Mouse (Mus musculus): ENCODE data around the gene Dtnbp1.

Dtnbp1 gene

GRCm38 (mm10) chr13:44952393-44953086 is 49.4 kb downstream of the Dtnbp1 start:
- DNase-seq (ENCODE audit: low read depth in 1 of 2, low spot score in 2 of 2): no peak

- no peak for DNase-seq (ENCODE audit: low read depth in 1 of 2, low spot score in 2 of 2)
Measured at GRCm38 (mm10) chr13:44948320-44949250, 53.4 kb downstream of the Dtnbp1 start.

DNA sequence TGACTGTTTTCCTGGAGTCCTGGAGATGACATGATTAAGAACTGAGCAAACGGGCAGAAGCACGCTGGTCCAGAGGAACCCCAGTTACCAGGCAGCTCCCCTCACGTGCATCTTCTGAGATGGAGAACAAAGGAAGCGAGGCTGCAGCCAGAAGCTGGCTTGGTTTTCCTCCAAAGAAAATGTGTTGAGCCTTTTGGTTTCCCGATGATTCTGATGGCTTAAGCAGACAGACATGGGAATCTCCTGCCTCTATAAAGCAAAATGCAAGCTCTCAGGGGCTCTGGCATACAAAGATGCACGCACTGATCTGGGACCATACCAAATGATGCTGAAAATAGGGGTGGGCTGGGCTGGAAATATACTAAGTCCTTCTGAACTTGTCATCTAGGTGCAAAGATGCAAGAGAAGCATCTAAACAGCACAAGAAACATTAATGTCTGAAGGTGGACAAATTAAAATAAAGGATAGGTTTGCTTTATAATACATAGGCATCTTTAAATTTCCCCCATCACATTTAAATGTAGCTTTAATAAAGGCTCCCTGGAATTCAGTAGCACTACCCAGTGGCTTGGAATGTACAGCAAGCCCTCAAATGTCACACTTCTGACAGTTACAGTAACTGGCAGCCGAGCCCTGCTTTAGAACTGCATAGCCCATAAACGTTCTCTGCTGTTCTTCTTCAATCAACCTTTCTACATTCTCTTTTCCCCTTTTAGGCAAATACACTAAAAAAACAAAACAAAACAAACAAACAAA is 54.9 kb downstream of the Dtnbp1 start:
- DNase-seq (ENCODE audit: low read depth in 1 of 2, low spot score in 2 of 2): no peak

DNA sequence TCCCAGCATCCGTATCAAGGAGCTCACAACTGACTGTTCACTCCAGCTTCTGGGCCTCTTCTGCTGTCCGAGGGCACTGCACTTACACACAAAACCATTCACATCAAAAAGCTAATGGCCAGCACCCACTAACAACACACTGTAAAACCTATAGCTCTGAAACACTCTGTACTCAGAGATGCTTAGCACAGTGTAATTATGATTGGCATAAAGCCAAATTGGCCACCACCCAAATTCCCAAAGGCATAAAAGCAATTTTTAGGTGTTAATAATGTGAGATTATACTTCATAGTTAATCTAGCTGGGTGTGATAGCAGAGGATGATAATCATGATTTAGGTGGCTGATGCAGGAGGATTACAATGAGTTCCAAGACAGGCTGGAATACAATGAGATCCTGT is 58.3 kb downstream of the Dtnbp1 start:
- no peak for DNase-seq (ENCODE audit: low read depth in 1 of 2, low spot score in 2 of 2)

- no peak for DNase-seq (ENCODE audit: low read depth in 1 of 2, low spot score in 2 of 2)
Measured at GRCm38 (mm10) chr13:44939326-44940035, 62.5 kb downstream of the Dtnbp1 start.

DNA sequence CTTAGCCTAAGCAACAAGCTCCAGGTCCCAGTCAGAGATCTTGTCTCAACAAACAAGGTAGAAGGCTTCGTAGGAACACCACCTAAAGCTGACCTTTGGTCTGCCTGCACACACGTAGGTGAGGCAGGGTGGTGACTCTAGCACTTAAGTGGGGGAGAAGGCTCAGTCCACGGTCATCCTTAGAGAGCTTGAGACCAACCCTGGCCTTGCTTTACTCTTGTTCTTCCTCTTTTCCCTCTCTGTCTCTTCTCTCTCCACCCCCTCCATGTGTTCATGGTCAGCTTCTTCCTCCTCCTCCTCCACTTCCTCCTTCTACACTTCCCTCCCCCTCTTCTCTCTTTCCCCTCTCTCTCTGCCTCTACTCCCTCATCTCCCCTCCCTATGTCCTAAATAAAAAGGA is 64.3 kb downstream of the Dtnbp1 start:
- DNase-seq (ENCODE audit: low read depth in 1 of 2, low spot score in 2 of 2): no peak

DNA sequence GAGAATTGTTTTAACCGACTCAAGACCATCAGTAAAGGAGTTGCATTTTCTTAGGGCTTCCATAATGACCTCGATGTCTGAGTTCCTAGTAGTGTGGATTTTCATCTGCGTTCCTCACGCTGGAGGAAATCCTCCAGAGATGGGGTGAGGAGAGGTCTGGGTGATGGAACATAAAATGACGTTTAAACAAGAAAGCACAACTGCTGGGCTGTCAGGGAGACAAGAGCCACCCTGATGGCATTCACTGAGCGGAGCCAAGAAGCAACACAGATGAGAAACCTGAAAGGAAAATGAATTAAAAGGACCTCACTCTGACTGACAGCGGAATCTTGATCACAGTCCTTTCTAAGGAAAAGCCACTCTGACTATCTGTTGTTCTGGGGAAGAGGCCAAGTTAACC is 68.4 kb downstream of the Dtnbp1 start:
- DNase-seq (ENCODE audit: low read depth in 1 of 2, low spot score in 2 of 2): no peak

GRCm38 (mm10) chr13:44932307-44933264 is 69.4 kb downstream of the Dtnbp1 start:
- no peak for DNase-seq (ENCODE audit: low read depth in 1 of 2, low spot score in 2 of 2)

DNA sequence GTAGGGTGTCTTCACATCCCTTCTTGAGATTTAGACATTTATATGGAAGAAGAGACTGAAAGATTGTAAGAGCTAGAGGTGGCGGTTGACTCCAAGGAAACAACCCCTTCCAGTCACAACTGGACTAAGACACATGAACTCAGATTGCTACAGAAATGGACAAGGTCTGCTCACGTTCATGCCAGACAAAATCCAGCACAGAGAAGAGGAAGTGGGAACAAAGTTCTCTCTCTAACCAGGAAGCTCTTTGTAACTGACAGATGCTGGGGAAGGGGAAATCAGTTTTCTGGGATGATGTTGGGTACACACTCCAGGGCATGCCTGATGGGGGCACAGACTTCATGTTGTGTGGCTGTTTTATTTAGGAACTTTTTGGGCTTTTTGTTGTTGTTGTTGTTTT is 75.6 kb downstream of the Dtnbp1 start:
- DNase-seq (ENCODE audit: low read depth in 1 of 2, low spot score in 2 of 2): peak in 1 of 2 experiments; percentile 5

DNA sequence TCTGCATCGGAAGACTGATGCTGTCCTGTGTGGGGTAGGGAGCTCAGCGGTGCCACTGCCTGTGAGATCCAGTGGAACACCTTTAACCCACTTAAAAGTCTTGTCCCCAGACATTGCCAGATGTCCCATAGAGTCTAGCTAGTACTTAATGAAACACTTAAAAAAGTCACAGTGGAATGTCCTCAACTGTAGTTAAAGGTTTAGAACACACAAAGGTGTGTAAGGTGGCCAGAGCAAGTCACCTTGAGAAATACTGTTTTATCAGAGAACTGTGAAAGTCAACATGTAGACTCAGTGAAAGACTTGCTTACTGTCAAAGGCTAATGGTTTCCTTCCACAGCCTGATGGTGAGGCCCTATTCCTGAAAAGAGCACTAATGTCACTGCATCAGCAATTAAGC is 76.8 kb downstream of the Dtnbp1 start:
- DNase-seq (ENCODE audit: low read depth in 1 of 2, low spot score in 2 of 2): no peak

GRCm38 (mm10) chr13:44924042-44924441 is 77.9 kb downstream of the Dtnbp1 start:
- DNase-seq (ENCODE audit: low read depth in 1 of 2, low spot score in 2 of 2): no peak

DNA sequence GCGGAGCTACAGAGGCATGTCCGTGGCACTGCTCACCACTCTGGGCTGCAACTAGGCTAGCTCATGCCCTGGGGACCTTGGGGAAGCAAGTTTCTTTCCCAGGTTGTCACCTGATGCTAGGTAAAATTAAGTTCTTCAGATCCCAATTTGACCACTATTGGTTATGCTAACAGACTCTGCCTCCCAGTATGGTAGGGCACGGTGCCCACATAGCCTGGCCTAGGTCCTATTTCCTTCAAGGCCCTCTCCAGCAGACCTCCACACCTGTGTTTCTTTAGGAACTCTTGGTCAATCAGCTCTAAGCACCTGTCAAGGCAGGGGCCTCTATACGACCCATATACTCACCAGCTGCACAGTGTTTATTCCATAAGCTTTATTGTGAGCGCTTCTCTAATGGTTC is 80.2 kb downstream of the Dtnbp1 start:
- no peak for DNase-seq (ENCODE audit: low read depth in 1 of 2, low spot score in 2 of 2)

GRCm38 (mm10) chr13:44921095-44921494 is 80.9 kb downstream of the Dtnbp1 start:
- no peak for DNase-seq (ENCODE audit: low read depth in 1 of 2, low spot score in 2 of 2)

GRCm38 (mm10) chr13:44918269-44918668 is 83.7 kb downstream of the Dtnbp1 start:
- no peak for DNase-seq (ENCODE audit: low read depth in 1 of 2, low spot score in 2 of 2)

- no peak for DNase-seq (ENCODE audit: low read depth in 1 of 2, low spot score in 2 of 2)
Measured at GRCm38 (mm10) chr13:44917202-44917601, 84.7 kb downstream of the Dtnbp1 start.

DNA sequence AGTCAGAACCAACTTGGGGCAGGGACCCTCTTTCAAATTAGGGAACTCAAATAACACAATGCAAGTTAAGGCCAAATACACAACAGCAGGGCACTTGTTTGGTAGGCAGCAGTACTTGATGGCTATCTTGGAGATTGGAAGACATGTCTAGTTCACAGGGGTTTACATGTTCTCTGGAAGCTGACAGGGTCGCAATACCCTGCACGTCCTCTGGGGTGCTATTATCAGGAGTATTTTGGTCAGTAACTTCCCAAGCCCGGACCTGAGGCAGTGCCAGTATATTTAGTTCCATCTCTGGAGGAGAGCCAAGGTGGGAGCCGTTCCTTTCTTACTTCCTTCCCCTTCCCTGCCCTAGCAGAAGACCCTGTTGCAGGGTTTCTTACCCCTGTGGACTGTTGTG is 86.0 kb downstream of the Dtnbp1 start:
- DNase-seq (ENCODE audit: low read depth in 1 of 2, low spot score in 2 of 2): no peak

DNA sequence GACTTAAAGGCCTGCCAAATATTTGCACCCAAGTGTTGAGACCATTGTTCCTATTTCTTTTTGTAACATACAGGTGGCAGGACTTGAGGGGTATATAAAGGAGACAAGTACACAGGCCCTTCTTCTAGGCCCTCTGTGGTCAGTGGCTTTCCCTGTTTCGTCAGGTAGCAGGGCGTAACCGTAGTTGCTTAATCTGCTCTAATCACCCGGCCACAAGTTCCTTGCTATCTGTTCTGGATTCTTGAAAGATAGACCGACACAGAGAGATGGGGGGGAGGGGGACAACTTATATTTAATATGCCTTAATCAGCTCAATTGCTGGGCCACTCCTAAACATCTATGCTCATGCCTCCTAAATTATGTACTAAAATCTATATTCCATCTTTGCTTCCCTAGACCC is 86.6 kb downstream of the Dtnbp1 start:
- no peak for DNase-seq (ENCODE audit: low read depth in 1 of 2, low spot score in 2 of 2)

DNA sequence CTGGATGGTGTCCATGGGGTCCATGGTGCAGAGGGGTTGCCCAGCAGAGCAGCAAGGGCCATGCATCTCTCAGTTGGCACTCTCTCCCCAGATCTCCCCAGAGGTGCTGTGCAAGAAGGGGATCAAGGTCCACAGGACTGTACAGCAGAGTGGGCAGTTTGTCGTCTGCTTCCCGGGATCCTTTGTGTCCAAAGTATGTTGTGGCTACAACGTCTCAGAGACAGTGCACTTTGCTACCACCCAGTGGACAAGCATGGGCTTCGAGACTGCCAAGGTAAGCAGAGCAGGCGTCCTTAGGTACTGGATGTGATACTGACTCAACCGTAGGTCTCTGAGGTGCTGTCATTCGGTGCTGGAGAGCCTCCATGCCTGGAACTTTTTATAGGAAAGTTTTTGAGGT is 88.4 kb downstream of the Dtnbp1 start:
- DNase-seq (ENCODE audit: low read depth in 1 of 2, low spot score in 2 of 2): no peak

DNA sequence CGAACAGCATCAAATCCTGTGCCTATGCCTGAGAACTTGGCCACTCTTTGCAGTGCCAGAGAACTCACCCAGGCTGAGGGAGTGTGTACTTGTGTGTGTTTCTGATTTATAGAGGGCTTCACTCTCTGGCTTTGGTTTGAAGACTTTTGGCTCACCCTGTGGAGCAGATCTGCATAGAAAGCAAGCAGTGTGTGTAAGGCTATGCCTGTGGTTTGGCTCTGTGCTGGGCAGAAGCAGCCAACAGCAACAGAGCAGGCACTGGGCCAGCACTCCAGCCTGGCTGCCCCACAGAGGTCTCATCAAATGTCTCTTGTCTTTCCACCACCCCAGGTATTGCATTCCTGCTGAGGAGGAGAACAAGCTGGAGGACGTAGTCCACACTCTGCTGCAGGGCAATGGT is 89.1 kb downstream of the Dtnbp1 start:
- DNase-seq (ENCODE audit: low read depth in 1 of 2, low spot score in 2 of 2): no peak

DNA sequence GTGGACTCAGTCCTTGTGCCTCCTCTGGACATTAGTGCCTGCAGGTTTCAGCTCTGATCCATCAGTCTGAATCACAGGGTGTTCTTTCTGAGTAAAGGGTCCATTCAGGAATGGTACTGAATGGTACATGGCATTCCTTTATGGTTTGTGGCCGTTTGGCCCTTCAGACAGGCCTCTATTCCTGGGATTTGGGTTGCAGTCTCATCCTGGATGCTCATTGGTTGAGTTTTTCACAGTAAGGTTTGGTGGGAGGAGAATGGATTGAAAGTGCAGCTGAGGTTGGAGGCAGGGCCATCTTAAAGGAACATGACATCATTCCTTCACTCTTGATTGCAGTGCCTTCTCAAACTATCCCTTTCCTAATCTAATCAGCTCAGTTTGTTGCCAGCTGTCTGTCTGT is 93.2 kb downstream of the Dtnbp1 start:
- no peak for DNase-seq (ENCODE audit: low read depth in 1 of 2, low spot score in 2 of 2)

All from monocyte, adult 2 months (primary cell).